Mouse (Mus musculus) heart, postnatal 0 days (tissue): ENCODE measurements around the gene Ugt1a10. TPM values are rescaled to one million over a fixed set of nuclear protein-coding genes. Genes with fewer than 3 reads are reported as not detected.

Experiments
- ATAC-seq: fragments of 200-750 bp; cut with Nextera tagmentation; 2 replicates; pipeline ENCODE4 v1.8.0; 2017; ENCODE audit warnings: low read depth, moderate number of reproducible peaks, moderate library complexity; ENCODE audit not compliant: insufficient read depth
- DNase-seq: peaks from one replicate; pipeline ENCODE4 v3.0.0-alpha.2; 2016; ENCODE audit warnings: low spot score
- H3K27ac ChIP-seq: fragments of 300-500 bp; sonication (generic); 2 replicates; pipeline ENCODE4 v1.5.1; 2014; ENCODE audit warnings: low read depth, mild to moderate bottlenecking
- H3K27me3 ChIP-seq: fragments of 300-500 bp; sonication (generic); 2 replicates; pipeline ENCODE4 v1.6.1; 2014; ENCODE audit warnings: low read length, mixed read lengths; ENCODE audit not compliant: control insufficient read depth, insufficient read depth
- H3K36me3 ChIP-seq: fragments of 300-500 bp; sonication (generic); replicated peaks from 2 replicates; pipeline ENCODE4 v1.6.1; 2014; ENCODE audit warnings: low read length, mixed read lengths; ENCODE audit not compliant: control insufficient read depth, insufficient read depth
- H3K4me1 ChIP-seq: fragments of 300-500 bp; sonication (generic); 2 replicates; pipeline ENCODE4 v1.6.1; 2014; ENCODE audit warnings: antibody characterized with exemption; ENCODE audit not compliant: control insufficient read depth, insufficient read depth
- H3K4me2 ChIP-seq: fragments of 300-500 bp; sonication (generic); 2 replicates; pipeline ENCODE4 v1.6.1; 2014; ENCODE audit warnings: low read depth, mild to moderate bottlenecking, low read length, moderate library complexity
- H3K4me3 ChIP-seq: fragments of 300-500 bp; sonication (generic); 2 replicates; pipeline ENCODE4 v1.5.1; 2014; ENCODE audit warnings: low read depth, low read length
- H3K9ac ChIP-seq: fragments of 300-500 bp; sonication (generic); replicated peaks from 2 replicates; pipeline ENCODE4 v1.6.1; 2014; ENCODE audit warnings: low read depth, low read length, mixed read lengths
- H3K9me3 ChIP-seq: fragments of 300-500 bp; sonication (generic); replicated peaks from 2 replicates; pipeline ENCODE4 v1.6.1; 2016; ENCODE audit warnings: low read length; ENCODE audit not compliant: control insufficient read depth
- CTCF ChIP-seq: IDR thresholded peaks from 2 replicates; pipeline ENCODE4 v1.5.1; 2016; ENCODE audit warnings: antibody characterized with exemption, control low read depth, low read depth
- EP300 ChIP-seq: IDR thresholded peaks from 2 replicates; pipeline ENCODE4 v1.6.1; 2016; ENCODE audit warnings: antibody characterized with exemption, low read depth
- WGBS: fragments of 180-500 bp; shearing (Covaris S2); extraction: QIAGEN DNeasy Blood & Tissue Kit; methylation state at CpG from one replicate; pipeline ENCODE4 v1.1.7; 2014; 5-methylcytosine and 5-hydroxymethylcytosine counted together
- polyA plus RNA-seq: library from polyadenylated mRNA; unstranded; fragments of >200 nt; fragmentation: Nextera tagmentation; extraction: Ambion mirVana; gene quantifications from 2 replicates; pipeline ENCODE4 v1.2.1, GENCODE M21; 2015
- total RNA-seq: library from RNA; depleted of rRNA; stranded (reverse); fragments of >200 nt; gene quantifications from 2 replicates; pipeline ENCODE4 v1.2.3, GENCODE M21; 2014; ENCODE audit warnings: low replicate concordance

Gene Ugt1a10
- total and polyA plus RNA-seq, 2 experiments from 2014 or later: not detected

DNA sequence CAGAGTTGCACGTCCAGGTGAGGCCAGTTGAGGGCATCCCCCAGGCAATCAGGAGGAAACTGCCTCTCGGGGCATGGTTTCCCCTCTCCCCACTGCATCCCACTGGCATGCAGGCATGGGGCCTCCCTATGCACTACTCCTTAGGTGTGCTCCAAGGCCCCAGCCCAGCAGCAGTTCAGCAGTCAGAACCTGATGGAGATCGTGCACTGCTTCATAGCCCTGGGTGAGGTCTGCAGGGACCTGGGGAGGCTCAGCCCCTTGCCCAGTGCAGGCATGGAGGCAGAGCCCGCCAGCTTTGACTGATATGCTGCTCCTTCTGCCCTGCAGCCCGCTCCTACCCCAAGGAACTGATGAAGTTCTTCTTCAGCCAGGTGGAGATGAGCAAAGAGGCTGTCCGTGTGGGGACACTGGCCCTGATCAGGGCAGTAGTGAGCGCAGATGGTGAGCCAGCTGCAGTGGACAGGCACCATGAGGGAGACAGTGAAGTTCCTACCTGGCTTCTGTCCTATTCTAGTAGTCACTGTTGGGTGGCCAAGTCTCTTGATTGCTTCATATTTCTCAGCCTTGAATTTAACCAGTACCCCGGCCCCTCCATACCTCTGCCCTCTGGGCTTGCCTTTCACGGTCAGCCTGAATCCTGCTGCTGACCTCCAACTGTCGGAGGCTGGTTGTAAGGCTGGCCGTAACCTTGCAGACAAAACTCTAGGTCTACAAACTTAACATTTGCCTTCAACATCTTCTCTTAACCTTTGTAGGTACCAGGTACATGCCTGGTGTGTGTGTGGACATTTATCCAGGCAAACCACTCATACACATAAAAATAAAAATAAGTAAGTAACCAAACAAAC is 180.1 kb downstream of the Ugt1a10 start:
- H3K36me3 ChIP-seq: no peaks in the 10 kb centered on the region
- peaks cover 95% of the 10 kb centered on the region for H3K9me3 ChIP-seq
- ATAC-seq: no peak
- WGBS: 55% methylated on average over 11 of the region's 11 CpGs
- no peak for DNase-seq
- no peak overlapping the region for H3K27ac ChIP-seq
- H3K27me3 ChIP-seq: no peaks in the 10 kb centered on the region
- H3K9ac ChIP-seq: no peak overlapping the region
- TF ChIP-seq EP300: no peak
- TF ChIP-seq CTCF: no peak
- no peaks in the 10 kb centered on the region for H3K4me1 ChIP-seq
- no peak overlapping the region for H3K4me3 ChIP-seq
- H3K4me2 ChIP-seq: no peak overlapping the region

GRCm38 (mm10) chr1:88235894-88236415 is 180.8 kb downstream of the Ugt1a10 start:
- no peak for DNase-seq
- no peak for ATAC-seq
- Histone ChIP-seq H3K27me3 (no peaks in the 10 kb centered on the region), H3K27ac (no peak overlapping the region), H3K9ac (no peak overlapping the region), H3K4me1 (no peaks in the 10 kb centered on the region), H3K4me2 (no peak overlapping the region), H3K36me3 (no peaks in the 10 kb centered on the region), H3K9me3 (peaks cover 95% of the 10 kb centered on the region), H3K4me3 (no peak overlapping the region)
- TF ChIP-seq EP300: no peak
- no peak for TF ChIP-seq CTCF
- WGBS: 43% methylated on average over 4 of the region's 4 CpGs

- H3K9ac ChIP-seq: no peak overlapping the region
- 66% methylated on average over 5 of the region's 5 CpGs for WGBS
- no peak overlapping the region for H3K4me3 ChIP-seq
- ATAC-seq (no peak), DNase-seq (no peak)
- H3K9me3 ChIP-seq: peaks cover 93% of the 10 kb centered on the region
- no peak for TF ChIP-seq EP300
- no peak for TF ChIP-seq CTCF
- no peaks in the 10 kb centered on the region for H3K27me3 ChIP-seq
- no peaks in the 10 kb centered on the region for H3K36me3 ChIP-seq
- H3K27ac ChIP-seq: no peak overlapping the region
- no peaks in the 10 kb centered on the region for H3K4me1 ChIP-seq
- no peak overlapping the region for H3K4me2 ChIP-seq
Measured at GRCm38 (mm10) chr1:88237311-88237710, 182.1 kb downstream of the Ugt1a10 start.

GRCm38 (mm10) chr1:88238771-88239170 is 183.6 kb downstream of the Ugt1a10 start:
- no peak for ATAC-seq
- Histone ChIP-seq H3K9ac (no peak overlapping the region), H3K36me3 (no peaks in the 10 kb centered on the region), H3K27me3 (no peaks in the 10 kb centered on the region), H3K4me1 (no peaks in the 10 kb centered on the region), H3K4me3 (no peak overlapping the region), H3K27ac (no peak overlapping the region), H3K9me3 (peaks cover 90% of the 10 kb centered on the region), H3K4me2 (no peak overlapping the region)
- WGBS: 64% methylated on average over 6 of the region's 6 CpGs
- TF ChIP-seq EP300 (no peak), CTCF (no peak)
- DNase-seq: no peak

DNA sequence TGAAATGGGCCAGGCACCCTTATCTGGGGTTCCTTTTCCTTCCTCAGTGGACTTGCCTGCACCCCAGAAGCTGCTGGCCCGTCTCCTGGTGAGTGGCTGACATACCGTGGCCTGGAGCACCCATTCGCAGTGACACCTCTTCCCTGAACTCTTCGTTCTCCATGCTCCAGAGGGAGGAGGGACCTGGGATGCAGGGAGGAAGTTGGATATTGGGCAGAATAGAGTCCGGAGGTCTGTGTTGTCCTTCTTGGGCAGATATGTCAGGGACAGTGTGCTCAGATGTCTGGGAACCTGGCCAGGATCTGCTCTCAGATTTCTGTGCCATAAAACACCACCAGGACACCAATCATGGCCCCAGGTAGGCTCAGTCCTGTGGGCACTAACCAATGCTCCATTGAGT is 184.9 kb downstream of the Ugt1a10 start:
- Histone ChIP-seq H3K4me1 (no peaks in the 10 kb centered on the region), H3K9ac (no peak overlapping the region), H3K4me3 (no peak overlapping the region), H3K36me3 (no peaks in the 10 kb centered on the region), H3K4me2 (no peak overlapping the region), H3K27me3 (no peaks in the 10 kb centered on the region), H3K9me3 (peaks cover 83% of the 10 kb centered on the region), H3K27ac (no peak overlapping the region)
- no peak for TF ChIP-seq CTCF
- no peak for TF ChIP-seq EP300
- 64% methylated on average over 5 of the region's 5 CpGs for WGBS
- DNase-seq: no peak
- ATAC-seq: no peak

DNA sequence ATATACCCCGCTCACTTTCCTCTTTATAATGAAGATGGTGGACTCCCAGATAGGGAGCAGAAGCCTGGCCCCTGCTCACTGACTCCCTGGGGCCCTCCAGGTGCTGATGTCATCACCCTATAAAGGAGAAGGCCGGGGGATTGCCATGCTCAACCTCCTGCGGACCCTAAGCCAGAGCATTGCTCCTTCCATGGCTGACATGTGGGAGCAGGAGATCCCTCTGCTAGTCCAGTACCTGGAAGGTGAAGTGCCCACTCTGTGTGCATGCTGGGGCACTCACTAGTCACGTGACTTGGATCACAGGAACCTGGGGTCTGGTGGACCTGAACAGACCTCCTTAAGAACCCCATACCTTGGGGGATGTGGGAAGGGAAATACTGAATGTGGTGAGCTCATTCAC is 185.4 kb downstream of the Ugt1a10 start:
- 51% methylated on average over 4 of the region's 4 CpGs for WGBS
- Histone ChIP-seq H3K9ac (no peak overlapping the region), H3K4me1 (no peaks in the 10 kb centered on the region), H3K4me3 (no peak overlapping the region), H3K27ac (no peak overlapping the region), H3K36me3 (no peaks in the 10 kb centered on the region), H3K4me2 (no peak overlapping the region), H3K9me3 (peaks cover 81% of the 10 kb centered on the region), H3K27me3 (no peaks in the 10 kb centered on the region)
- TF ChIP-seq EP300 (no peak), CTCF (no peak)
- ATAC-seq: no peak
- no peak for DNase-seq
